Mouse (Mus musculus): ENCODE results near the gene Arl4c. TPM values are rescaled to one million over a fixed set of nuclear protein-coding genes. Genes with fewer than 3 reads are reported as not detected.

Arl4c gene
- total RNA-seq, 1 experiment from 2014 or later: 34.1 TPM

DNA sequence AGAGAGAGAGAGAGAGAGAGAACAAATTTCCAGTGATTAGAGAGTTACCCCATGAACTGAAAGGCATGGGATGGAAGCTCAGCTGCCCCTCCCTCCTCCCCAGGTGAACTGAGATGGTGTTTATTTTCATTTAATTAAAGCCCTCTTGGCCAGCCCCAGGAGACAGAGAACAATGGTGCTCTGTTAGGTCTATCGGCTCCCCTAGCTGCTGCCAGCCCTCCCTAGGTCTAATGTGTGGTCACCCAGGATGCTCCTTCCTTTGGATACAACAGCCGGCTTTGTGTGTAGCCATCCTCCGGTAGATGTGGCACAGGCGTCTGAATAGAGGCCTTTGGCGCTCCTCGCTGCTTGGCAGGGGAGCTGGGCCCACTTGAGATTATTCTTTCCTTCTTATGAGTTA lies 5.5 kb upstream of the Arl4c start:
- ATAC-seq (replicated peaks in 1 of 2; ENCODE audit: insufficient read depth in 1 of 2, low FRiP score in 2 of 2, low TSS enrichment in 1 of 2, low read depth in 1 of 2, poor library complexity in 2 of 2, severe bottlenecking in 2 of 2): no peak

DNA sequence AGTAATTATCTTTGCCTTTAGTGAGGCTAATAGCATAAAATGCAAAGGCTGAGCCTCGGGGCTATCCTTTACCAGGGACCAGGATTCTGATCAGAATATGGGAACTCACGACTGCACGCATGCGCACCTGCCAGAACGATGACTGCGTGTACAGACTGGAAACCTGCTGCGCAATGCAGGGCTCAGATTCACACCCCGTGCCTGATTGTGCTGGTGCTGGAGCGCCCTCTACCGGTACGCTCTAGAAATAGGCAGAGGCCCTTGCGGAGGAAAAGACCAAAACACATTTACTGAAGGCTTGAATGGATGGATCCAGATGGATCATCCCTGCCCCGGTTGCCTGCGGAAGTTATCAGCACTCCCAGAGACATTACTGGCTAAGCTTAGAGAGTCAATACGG lies 3.8 kb upstream of the Arl4c start:
- peak; percentile 83 to 85 for ATAC-seq (replicated peaks in 1 of 2; ENCODE audit: insufficient read depth in 1 of 2, low FRiP score in 2 of 2, low TSS enrichment in 1 of 2, low read depth in 1 of 2, poor library complexity in 2 of 2, severe bottlenecking in 2 of 2)

- no peak for ATAC-seq (replicated peaks in 1 of 2; ENCODE audit: insufficient read depth in 1 of 2, low FRiP score in 2 of 2, low TSS enrichment in 1 of 2, low read depth in 1 of 2, poor library complexity in 2 of 2, severe bottlenecking in 2 of 2)
Observed at GRCm38 (mm10) chr1:88705050-88705449, 3.0 kb upstream of the Arl4c start.

GRCm38 (mm10) chr1:88700961-88701861 lies 810 bp downstream of the Arl4c start:
- ATAC-seq (replicated peaks in 1 of 2; ENCODE audit: insufficient read depth in 1 of 2, low FRiP score in 2 of 2, low TSS enrichment in 1 of 2, low read depth in 1 of 2, poor library complexity in 2 of 2, severe bottlenecking in 2 of 2): no peak

DNA sequence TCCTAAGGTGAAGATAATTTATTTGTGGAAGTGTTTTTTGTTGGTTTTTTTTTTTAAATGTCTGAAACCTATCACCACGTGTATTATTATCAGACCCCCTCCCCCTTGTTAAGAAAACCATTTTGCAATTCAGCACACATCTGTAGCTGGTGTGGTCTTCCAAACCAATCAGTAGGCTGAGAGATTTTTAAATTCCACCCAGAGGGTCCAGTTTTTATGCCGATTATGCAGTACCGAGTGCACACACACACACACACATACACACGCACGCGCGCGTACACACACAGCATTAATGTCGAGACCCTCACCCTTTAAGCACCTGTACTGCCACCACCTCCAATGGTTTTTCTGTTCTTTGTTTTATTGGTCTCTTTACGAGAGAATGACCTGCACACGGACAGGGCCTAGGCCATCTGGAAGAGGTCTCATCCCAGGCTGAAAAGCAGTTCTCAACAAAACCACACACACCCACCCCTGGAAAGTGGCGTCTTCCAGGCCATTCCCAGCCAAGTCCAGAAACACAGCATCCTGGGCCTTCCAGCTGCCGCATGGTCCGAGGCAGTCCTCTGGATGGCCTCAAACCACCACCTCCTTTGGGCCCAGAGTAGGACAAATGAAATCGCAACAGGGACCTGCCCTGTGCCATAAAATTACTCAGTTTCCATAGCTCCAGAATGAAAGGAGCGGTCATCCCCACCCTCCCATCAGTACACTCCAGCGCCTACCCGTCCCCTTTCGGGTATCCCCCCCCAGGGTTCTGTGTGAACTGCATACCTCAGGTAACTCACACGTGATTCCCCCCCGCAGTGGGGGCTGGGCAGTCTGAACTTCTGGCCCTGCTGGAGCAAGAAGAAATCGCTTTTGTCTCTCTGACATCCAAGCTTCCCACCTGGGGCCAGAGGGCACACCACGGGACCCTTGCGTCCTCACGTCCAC lies 1.9 kb downstream of the Arl4c start:
- ATAC-seq (replicated peaks in 1 of 2; ENCODE audit: insufficient read depth in 1 of 2, low FRiP score in 2 of 2, low TSS enrichment in 1 of 2, low read depth in 1 of 2, poor library complexity in 2 of 2, severe bottlenecking in 2 of 2): no peak

DNA sequence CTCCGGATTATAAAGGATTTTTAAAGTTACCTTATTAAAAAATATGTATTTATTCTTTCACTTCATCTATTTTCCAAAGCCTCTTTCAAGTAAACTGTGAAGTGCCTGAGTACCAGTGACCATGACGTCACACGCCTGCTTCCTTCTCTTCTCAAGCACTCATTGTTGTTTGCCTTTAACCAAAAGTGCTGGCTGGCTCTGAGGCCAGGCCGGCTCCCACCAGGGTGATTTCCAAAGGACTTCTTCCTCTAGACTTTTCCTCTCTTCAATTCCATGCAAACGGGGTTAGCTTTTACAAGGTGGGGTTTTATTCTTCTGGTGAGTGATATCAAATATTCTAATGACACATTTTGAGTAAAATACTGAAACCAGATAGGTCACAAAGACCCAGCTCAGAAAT lies 2.6 kb downstream of the Arl4c start:
- ATAC-seq (replicated peaks in 1 of 2; ENCODE audit: insufficient read depth in 1 of 2, low FRiP score in 2 of 2, low TSS enrichment in 1 of 2, low read depth in 1 of 2, poor library complexity in 2 of 2, severe bottlenecking in 2 of 2): 0 out of 4 replicates have a peak, but pooled peaks have one; percentile 29 to 38

DNA sequence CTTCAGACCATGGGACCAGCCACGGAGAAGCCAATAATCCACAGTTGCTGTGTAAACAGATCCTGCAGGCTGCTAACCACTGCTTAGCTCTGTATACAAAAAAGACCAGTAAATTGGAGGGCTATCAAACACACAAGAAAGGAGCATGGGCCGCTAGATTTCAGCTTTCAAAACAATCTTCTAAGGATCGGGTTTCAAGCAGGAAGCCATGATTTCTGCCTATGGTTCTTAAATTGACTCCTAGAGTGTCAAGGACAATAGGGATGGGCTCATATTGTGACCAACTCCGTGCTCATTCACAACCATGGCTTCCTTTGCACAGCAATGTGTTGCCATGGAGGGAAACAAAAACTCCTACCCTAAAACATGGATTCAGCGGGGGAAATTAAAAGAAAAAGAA lies 3.1 kb downstream of the Arl4c start:
- ATAC-seq (replicated peaks in 1 of 2; ENCODE audit: insufficient read depth in 1 of 2, low FRiP score in 2 of 2, low TSS enrichment in 1 of 2, low read depth in 1 of 2, poor library complexity in 2 of 2, severe bottlenecking in 2 of 2): no peak

- ATAC-seq (replicated peaks in 1 of 2; ENCODE audit: insufficient read depth in 1 of 2, low FRiP score in 2 of 2, low TSS enrichment in 1 of 2, low read depth in 1 of 2, poor library complexity in 2 of 2, severe bottlenecking in 2 of 2): no peak
Observed at GRCm38 (mm10) chr1:88698131-88698530, 3.9 kb downstream of the Arl4c start.

DNA sequence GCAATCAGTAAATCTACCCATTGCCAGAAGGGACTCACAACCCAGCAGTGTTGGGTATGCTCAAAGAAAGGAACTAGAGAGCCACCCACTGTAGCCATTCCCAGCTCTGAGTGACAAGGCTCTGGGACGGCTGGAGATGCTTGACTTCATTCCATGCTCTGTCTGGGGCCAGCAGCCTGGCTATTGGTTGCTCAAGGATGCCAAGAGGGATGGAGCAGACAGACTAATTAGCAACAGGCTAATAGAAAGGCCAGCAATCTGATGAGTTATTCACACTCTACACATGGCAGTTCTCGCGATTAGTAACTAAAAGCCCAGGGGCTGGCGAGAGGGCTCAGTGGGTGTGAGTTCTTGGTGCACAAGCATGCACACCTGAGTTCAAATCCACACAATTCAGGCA lies 5.6 kb downstream of the Arl4c start:
- ATAC-seq (replicated peaks in 1 of 2; ENCODE audit: insufficient read depth in 1 of 2, low FRiP score in 2 of 2, low TSS enrichment in 1 of 2, low read depth in 1 of 2, poor library complexity in 2 of 2, severe bottlenecking in 2 of 2): no peak

DNA sequence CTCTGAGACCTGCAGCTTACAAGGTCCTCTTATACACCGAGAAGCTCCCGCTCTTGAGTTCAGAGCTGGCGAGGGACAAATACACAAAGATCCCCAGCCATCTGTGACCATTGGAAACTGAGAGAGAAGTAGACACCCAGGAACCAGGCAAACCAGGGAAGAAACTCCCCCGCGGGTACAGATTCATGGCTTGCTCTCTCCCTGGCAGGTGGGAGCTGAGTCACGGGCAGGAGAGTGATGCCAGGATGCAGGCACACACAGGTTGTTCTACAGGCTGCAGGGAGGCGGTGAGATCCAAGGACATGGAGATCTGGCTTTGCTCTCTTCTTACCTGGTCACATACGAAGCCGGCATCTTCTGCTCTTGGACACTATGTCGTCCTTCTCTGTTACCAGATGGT lies 7.7 kb downstream of the Arl4c start:
- no peak for ATAC-seq (replicated peaks in 1 of 2; ENCODE audit: insufficient read depth in 1 of 2, low FRiP score in 2 of 2, low TSS enrichment in 1 of 2, low read depth in 1 of 2, poor library complexity in 2 of 2, severe bottlenecking in 2 of 2)

DNA sequence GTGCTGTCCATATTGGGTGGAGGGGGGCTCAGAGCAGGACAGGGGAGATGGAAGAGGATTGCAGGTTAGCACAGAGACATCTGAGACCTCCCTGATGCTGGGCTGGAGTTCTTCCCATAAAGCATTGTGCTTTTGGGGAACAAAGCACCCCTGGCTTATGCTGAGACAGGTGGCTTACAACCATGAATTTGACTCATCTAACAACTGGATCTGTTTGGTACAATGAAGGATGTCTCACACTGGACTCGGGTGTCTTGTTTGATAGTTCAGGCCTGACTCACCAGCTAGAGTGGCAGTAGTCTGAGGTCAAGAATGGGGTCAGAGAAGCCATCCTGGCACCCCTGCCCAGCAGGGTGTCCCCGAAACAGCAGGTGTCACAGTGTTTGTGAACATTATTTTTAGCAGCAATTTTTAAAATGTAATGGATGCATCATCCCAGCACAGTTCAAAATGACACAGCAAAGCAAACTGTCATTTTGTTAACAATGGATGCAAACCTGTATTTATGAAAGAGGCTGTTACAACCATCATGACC lies 9.7 kb downstream of the Arl4c start:
- ATAC-seq (replicated peaks in 1 of 2; ENCODE audit: insufficient read depth in 1 of 2, low FRiP score in 2 of 2, low TSS enrichment in 1 of 2, low read depth in 1 of 2, poor library complexity in 2 of 2, severe bottlenecking in 2 of 2): no peak

- ATAC-seq (replicated peaks in 1 of 2; ENCODE audit: insufficient read depth in 1 of 2, low FRiP score in 2 of 2, low TSS enrichment in 1 of 2, low read depth in 1 of 2, poor library complexity in 2 of 2, severe bottlenecking in 2 of 2): no peak
Observed at GRCm38 (mm10) chr1:88690601-88691000, 11.4 kb downstream of the Arl4c start.

DNA sequence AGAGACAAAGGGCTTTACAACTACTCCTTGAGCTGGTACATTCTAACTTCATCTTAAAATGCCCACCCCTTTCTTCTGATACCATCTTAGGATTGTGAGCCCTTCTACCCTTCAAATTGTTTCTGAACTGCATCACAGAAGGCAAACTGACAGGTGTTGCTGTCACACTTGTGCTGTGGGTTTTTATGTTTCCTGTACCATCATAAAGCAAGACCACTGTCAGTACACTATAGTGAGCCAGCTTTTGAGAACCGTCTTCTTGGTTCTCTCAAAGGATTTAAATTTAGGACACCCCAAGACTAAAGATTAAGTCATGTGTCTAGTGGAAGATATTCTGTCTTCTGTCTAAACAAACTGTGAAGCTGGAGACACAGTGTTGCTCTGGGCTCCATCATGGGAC lies 17.3 kb downstream of the Arl4c start:
- no peak for ATAC-seq (replicated peaks in 1 of 2; ENCODE audit: insufficient read depth in 1 of 2, low FRiP score in 2 of 2, low TSS enrichment in 1 of 2, low read depth in 1 of 2, poor library complexity in 2 of 2, severe bottlenecking in 2 of 2)

DNA sequence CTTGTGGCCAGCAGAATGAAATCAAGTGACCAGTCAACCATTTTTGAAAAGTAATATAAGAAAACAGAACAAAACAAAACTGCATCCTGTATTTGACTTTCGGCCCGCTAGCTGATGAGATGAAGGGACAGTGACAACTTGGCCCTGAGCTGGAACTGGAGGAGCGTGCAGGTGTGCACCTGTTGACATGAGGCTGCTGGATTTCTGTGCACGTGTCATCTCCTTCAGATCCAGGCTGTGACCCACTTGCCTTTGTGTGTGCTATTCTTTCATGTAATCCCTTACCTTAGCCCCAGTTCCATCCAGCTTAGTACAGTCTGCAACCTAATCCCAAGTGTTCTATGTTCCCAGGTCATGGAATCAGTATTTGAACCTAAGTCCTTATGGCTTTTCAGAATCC lies 20.4 kb downstream of the Arl4c start:
- ATAC-seq (replicated peaks in 1 of 2; ENCODE audit: insufficient read depth in 1 of 2, low FRiP score in 2 of 2, low TSS enrichment in 1 of 2, low read depth in 1 of 2, poor library complexity in 2 of 2, severe bottlenecking in 2 of 2): no peak

DNA sequence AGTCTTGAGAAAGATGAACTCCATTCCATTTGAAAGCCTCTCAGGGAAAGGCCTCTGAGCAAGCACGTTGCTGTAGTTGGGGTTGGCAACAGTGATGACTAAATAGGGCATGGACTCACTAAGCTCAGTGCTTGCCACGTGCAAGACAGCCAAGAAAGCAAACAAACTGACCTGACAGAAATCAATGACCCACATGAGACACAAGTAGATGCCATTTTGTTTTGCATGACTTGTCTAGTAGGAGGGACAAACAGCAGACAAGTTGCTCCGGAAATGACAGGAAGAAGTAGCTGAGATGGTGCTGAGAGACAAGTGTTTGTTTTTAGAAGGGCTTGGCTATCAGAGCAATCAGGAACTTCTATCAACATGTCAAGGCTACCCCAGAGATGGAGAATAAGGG lies 21.2 kb downstream of the Arl4c start:
- ATAC-seq (replicated peaks in 1 of 2; ENCODE audit: insufficient read depth in 1 of 2, low FRiP score in 2 of 2, low TSS enrichment in 1 of 2, low read depth in 1 of 2, poor library complexity in 2 of 2, severe bottlenecking in 2 of 2): no peak

DNA sequence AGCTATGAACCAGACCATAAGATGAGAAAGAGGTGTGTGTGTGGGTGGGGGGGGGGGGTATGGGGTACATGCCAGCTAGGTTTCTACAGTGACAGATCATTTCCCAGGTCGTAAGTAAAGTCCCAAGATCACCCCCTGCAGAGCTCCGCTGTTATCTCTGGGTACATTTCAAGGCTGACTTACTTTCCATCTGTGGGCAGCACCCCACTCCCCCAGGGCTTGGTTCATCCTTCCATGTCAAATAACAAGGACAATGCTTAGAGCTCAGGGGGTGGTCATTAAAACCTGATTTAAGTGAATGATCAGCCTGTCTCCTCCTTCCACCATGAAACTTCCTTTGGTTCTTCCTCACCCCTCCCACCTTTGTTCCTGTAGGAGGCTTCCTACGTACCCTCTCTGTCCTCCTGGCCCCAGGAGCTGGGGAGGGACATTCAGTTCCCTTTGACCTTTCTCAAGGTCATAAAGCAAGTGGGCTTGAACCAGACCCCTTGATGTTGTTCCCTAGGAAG lies 23.7 kb downstream of the Arl4c start:
- ATAC-seq (replicated peaks in 1 of 2; ENCODE audit: insufficient read depth in 1 of 2, low FRiP score in 2 of 2, low TSS enrichment in 1 of 2, low read depth in 1 of 2, poor library complexity in 2 of 2, severe bottlenecking in 2 of 2): no peak

GRCm38 (mm10) chr1:88670807-88671206 lies 31.2 kb downstream of the Arl4c start:
- no peak for ATAC-seq (replicated peaks in 1 of 2; ENCODE audit: insufficient read depth in 1 of 2, low FRiP score in 2 of 2, low TSS enrichment in 1 of 2, low read depth in 1 of 2, poor library complexity in 2 of 2, severe bottlenecking in 2 of 2)
